Mouse (Mus musculus) embryo, embryonic 10 days (tissue): ENCODE results near the gene Gm12666.
"Not testable (repeated sequence)": the region's sequence is repeated elsewhere in the genome, so short reads cannot be mapped to it uniquely, and the experiment has no call there.

ENCODE experiments used
- DNase-seq: peaks from one replicate; pipeline ENCODE4 v3.0.0-alpha.2; 2015; ENCODE audit warnings: low spot score

Gm12666 gene

DNA sequence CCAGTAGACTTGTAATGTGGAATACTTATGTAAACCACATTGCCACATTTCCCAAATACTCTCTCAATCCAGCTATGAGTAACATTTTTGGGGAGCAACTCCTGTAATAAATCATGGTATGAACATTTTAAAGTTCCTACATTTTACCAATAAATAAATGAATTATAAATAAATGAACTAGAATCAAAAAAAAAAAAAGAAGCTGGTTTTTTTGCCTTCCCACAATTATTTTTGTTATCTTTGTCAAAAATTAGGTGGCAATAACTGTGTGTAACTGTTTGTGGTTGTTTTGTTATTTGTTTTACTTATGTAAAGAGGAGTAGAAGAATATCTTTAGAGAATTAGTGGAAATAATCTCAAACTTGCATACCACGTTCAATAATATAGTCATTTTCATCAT lies at the start of gene Gm12666:
Gm12666 (minus strand) TSS at position 101 of the 400 bp plus-strand sequence.
- not testable (repeated sequence) for DNase-seq

DNA sequence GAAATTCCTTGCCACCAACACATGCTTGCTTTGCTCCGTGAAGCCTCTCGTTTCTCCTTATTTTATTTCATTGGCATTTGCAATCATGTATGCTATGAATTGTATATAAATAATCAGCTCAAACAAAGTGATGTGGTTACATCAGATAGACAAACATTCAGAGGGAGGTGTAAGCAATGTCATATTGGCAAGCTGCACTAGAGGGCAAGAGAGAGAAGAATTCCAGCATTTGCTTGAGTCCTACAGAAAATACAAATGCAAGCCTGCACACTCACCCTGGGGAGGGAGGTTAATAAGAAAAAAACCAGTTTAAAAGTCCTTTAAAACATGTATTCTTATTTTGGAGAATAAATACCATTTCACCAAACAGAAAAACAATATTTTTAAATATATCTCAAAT lies 34.8 kb upstream of the Gm12666 start:
- DNase-seq = no peak

DNA sequence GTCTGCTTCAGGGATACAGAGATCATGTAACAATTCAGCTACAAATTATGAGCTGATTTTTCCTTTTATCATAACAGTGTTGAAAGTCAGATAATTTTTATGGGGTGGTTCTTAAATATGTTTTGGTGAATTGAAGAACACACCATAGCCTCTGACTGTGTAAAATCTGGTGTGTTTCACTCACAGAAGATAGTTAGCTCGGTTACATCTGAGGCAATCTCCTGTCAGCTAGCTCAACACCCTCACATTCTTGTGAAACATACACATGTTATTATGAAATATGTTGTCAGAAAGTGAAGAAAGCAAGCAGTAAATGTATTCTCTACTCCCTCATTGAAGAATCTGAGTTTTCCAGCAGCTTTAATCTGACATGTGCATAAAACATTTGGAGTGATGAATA lies 24.7 kb upstream of the Gm12666 start:
- DNase-seq = no peak

DNA sequence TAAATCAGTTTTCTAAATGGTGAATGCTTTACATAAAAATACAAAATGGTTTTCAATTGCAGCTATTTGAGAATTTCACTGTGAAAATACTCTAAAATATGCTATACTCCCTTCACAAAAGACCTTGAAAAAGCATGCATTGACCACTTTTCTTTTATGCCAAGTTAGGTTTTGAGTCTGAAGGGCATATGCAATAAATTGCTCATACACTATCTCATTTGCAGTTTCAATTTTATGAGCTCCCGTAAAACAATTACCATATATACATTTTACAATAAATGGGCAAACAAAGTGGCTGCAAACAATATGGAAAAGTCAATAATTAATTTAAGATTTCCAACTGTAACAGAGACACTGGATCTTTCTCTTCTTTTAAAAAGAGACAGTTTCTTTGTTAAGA lies 38.9 kb downstream of the Gm12666 start:
- DNase-seq = no peak

DNA sequence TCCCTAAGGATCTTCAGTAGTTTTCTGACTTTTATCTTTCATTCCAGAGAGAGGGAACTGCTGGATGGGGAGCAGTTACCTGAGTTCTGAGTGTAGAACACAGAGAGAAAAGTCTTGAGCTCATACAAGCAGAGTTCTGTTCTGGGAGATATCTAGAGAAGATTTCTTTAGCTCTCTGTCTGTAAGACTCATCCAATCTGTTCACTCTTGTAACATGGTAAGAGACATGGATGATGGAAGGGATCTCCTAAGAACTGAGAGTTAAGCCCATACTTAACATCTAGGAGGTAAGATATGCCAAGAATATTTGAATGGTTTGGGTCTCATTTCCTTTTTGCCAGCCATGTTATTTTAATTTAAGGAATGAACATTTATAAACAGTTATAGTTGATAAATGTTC lies 44.4 kb downstream of the Gm12666 start, which contains the start of gene Izumo3:
Izumo3 (minus strand) TSS at position 101 of the 400 bp plus-strand sequence.
- DNase-seq = no peak
